Mouse (Mus musculus): ENCODE data around the gene Fam78a.

Fam78a gene

DNA sequence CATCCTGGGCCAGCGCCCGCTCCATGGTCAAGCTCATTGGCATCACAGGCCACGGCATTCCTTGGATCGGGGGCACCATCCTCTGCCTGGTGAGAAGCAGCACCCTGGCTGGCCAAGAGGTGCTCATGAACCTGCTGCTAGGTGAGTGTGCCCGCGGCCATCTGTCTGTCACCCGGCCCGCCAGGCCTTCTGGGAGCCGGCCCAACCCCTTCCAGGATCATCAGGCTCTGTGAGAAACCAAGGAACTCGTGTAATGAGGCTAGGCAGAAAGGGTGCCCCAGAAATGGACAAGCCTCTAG is 11.4 kb upstream of the Fam78a start:
- no peak for DNase-seq

DNA sequence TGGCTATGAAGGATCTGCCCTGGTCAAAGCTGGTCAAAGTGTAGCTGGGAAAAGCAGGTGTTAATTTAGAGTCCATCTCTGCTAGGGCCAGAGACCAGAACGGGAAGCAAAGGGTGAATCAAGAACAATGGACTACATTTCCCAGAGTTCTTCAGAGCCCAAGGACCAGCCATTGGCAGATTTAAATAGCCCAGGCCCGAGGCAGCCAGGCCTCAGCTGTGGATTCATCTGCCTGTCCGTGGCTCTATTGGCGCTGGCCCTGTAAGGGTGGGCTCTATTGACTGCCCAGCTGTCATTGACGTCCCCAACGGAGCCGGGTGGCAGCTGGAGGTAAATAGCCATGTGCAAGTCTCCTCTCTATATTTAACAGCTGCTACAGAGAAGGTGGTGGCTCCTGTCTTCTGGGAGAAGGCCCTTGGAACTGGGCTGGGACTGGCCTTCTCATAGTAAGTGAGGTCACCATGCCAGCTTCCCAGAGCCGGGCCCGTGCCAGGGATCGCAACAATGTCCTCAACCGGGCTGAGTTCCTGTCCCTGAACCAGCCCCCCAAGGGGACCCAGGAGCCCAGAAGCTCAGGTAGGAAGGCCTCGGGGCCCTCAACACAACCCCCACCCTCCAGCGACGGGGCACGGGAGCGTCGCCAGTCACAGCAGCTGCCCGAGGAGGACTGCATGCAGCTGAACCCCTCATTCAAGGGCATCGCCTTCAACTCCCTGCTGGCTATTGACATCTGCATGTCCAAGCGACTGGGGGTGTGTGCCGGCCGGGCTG is 10.9 kb upstream of the Fam78a start, which contains the start of gene Plpp7:
Plpp7 (plus strand) TSS at position 178 of the 771 bp plus-strand sequence.
- DNase-seq: peak; percentile 32 to 51

DNA sequence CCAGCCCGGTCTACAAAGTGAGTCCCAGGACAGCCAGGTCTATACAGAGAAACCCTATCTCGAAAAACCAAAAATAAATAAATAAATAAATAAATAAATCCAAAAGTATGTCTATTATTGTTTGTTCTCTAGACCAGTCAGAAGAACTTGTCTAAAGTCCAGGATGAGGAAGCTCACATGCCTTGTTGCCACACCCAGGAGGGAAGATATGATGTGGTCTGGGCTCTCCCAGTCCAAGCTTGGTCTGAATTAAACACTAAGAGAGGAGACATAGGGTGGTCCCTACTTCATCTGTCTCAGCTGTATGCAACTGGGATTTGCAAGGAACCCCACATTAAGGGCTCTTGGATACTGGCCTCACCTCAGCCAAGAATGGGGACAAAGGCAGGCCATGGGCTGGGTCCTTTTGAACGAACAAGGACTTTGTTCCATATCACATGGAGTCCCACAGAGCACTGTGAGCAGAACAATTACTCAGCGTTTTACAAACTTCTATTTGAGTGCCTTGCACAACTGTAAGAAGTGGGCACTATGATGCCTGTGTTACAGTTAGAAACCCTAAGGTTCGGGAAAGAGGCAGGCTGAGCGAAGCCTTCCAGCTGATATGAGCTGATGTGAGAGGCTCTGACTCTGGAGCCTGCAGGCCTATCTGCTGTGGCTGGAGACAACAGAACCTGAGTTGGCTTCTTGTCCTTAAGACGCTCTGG is 9.5 kb upstream of the Fam78a start:
- no peak for DNase-seq

DNA sequence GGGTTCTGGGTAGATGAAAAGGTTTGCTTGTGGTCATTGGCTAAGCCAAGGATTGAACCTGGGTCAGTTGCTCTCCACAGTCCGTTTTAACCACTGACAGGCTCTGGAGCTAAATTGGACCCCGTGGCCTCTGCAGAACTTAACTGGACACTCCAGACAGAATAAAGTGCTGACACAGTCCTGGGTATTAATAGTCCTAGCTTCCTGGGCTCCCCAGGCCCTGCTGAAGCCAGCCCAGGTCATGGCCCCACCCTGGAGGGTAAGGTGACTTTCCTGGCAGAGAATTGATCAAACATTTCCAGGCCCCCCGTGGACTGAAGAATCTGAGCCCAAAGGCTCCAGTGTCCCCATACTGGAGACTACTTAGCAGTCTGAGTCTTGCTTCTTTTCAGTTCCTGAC is 7.3 kb upstream of the Fam78a start:
- DNase-seq: no peak

DNA sequence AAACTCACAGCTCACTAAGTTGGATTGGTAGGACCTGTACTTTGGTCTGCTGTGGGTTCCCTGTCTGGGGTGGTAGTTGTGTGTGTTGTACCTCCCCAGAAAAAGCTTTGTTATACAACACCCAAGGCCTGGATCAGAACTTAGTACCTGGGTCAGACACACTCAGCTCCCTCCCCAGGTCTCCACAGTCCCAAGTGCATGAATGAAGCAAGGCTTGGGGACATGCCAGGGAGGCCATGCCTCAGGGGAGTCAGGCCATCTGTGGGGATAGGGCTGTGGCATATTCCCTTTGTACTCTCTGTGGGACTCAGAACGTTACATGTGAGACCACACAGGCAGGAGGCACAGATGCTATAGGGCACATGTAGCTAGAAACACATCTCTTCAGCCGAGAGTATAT is 5.5 kb upstream of the Fam78a start:
- DNase-seq: no peak

DNA sequence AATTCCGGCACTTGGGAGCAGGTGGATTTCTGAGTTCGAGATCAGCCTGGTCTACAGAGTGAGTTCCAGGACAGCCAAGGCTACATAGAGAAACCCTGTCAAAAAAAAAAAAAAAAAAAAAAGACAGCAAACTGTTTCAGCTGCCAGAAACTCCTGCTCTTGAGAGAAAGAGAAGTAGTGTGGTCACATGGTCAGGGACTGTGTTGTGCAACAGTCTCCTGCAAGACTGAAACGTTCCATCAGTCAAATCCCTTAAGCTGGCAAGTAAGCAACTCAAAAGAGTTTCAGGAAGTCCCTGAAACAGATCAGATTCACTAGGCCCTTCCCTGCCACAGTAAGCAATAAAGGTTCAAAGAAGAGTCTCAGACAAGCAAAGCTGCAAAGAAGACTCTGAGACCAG is 4.9 kb upstream of the Fam78a start:
- peak; percentile 45 to 51 for DNase-seq

DNA sequence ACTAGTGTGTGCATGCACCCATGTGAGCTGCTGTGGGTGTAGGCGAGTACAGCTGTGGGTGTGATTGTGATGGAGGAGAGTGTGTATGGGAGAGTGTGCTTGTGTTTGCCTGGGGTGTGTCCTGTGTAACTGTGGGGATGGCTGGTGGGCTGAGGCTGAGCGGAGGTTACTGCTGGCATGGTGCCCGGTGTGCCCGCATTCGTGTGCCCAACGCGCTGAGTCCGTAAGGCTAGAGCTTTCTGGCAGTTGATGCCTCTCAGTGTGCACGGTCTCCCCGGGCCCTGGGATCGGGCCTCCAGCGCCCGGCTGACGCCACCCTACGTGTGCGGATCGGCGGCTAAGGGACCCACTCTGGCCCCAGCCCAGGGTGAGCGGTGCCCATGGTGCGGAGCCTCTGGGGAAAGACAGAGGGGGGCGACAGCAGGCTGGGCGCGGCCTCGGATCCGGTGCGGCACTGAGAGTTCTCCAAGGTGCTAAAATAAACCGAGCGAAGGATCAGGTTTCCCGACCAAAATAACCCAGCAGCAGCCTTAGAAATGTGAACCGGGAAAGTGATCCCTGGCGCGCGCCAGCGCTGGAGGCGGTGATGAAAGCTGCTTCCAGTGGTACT is 3.8 kb upstream of the Fam78a start:
- DNase-seq: peak in 1 of 2 experiments; percentile 22

DNA sequence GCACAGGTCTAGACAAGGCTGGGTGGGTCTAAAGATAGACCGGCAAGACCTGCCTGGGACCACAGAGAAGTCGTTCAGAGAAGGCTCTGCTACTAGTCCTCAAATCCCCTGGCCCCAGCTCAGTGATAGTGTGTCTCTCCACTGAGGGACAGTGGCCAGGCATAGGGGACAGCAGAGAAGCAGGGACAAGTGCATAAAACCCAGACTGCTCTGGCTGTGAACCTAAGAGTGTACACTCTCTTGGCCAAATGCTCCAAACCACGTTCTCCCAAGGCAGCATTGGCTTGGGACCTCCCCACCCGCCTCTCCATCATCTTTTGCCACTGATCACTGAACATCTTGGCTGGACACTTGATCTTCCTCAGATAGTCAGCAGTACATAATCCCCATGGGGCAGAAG is 2.9 kb upstream of the Fam78a start:
- no peak for DNase-seq

DNA sequence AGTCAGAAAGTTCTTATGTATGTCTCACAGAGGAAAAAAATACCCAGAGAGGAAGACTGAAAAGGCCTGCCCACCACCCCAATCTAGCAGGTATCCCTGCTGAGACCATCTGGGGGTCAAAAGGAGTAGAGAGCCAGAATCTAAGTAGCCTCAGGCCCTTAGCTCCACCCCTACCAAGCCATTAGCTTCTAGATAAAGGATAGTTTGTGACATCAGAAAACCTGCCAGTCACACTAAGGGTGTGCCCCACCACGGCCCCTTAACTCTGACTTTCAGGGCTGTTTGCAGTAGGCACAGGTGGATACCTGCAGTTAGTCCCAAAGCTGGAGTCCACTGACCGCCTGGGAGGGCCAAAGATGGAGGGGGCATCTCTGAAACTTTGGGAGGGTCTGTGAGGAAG is 574 bp upstream of the Fam78a start:
- no peak for DNase-seq

DNA sequence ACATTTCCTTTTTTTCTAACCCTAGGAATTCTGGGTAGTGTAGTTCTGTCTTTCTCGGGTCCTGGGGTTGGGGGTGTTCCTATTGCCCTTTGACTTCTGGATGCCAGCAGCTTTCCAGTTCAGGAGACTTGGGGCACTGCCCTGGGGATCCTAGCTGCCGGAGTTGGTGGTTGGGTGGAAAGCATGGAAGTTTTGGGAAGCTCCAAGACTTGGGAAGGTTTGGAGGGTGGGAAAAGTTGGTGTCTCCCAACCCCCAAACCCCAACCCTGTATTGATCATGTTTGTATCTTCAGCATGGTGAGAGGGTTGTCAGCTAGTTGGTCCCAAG is 179 bp upstream of the Fam78a start:
- no peak for DNase-seq

DNA sequence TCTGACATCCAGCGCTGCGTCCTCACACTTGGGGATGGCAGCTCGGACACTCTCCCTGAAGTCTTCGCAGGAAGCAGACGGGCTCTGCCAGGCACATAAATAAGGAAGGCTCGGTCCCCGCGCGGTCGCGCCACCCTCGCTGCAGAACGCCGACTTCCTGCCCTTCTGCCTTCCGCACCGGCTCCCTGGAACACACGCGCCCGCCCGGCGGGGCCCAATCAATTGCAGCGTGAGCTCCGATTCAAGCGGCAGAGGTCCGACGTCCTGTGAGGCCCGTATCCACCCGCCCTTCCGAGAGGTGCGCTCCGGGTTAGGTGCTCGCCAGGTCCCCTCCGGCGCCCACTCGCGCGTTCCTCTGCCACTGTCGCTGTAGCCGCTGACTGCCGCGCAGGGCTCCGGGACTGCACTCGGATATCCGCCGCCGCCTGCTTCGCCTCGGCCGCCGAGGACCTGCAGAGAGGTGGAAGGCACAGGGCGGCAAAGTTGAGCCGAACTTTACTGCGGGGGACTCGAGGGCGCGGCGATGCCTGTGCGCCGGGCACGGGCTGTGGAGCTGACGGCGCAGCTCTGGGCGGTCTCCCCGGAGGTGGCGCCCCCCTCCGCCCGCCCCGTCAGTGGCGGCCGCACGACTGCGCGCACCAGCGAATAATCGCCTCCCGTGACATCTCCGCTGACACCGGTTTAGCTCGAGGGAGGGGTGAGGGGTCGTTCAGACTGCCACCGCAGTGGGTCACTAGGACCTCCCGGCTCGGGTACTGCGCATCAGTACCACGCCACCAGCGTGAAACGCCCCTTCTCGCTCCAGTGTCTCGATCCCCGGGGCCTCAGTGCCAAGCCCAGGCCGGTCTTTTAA is 1.3 kb downstream of the Fam78a start:
- peak; percentile 50 to 62 for DNase-seq

DNA sequence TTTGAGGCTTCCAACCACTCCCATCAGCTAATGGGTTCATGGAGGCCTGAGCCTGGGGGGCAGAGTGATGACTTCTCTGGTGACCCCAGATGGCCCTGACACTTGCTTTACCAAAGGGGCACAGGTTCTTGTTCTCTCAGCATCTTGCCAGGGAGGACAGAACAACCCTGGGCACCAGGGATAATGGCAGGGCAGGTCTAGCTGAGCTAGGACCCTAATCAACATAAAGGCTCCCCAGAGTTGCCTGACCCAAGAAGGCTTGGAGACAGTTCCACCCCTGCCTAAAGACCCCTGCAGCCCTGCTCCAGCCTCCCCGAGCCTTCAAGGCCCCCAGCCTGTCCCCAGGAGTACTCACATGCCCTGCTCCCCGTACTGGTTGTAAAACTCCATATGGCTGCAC is 2.4 kb downstream of the Fam78a start:
- no peak for DNase-seq

DNA sequence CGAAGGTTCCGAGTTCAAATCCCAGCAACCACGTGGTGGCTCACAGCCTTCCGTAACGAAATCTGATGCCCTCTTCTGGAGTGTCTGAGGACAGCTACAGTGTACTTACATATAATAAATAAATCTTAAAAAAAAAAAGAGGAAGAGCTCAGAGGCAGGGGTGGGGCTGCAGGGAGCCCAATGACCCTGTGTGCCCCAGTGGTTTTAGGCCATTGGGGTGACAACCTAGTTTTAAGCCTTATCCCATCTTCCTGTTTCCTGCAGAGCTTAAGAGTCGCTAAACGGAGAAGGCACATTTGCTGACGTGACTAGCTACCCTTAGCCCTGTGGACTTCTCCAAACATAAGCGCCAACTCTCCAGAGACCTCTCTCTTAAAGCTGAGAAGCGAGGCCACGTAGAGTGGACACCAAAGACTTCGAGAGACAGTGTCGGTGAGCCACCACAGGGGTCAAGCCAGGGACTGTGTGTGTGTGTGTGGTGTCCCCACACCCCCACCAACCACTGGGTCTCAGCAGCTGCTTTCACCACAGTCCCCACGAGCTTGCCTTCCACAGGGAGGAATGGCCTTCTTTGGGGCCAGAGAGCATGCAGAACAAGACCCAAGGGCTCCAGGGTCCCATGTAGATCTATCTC is 3.2 kb downstream of the Fam78a start:
- no peak for DNase-seq

DNA sequence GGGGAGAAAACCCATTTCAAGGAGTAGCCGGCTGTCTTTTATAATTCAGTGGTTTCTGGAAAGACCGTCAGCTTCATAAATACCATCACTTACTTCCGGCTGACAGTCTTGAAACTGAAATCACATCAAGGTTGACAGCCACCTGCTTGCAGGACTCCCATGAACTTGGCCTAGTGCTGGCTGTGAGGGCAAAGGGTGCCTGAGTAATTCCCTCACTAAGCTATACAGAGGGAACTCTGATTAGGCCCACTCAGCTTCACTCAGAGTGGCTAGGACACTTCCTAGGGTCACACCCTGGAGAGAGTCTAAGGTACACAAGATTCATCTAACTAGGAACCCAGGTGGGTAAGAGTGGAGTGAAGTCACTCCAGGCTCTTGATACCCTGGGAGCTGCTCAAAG is 4.0 kb downstream of the Fam78a start:
- DNase-seq: no peak

DNA sequence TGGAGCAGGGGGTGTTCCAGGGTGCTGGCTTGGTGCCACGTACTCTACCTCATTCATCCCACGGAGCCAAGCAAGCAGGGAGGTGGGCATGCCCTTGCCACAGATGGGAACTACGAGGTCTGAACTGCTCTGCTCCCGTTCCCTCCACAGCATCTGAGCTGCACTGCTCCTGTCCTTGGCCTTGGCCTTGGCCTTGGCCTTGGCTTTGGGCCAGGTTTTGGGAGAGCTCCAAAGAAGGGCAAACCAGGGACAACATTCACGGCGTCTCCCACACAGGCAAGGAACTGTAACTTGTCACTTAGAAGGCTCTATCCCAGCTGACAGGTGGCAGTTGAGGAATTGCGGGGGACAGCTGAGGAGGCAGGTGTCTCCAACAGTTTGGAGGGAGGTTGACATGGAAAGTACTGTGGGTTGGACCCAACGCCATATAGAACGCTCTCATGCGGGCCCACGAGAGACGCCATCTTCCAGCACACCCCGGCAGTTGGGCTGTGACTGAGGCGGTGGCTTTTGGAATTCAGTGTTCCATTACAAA is 5.4 kb downstream of the Fam78a start:
- no peak for DNase-seq

DNA sequence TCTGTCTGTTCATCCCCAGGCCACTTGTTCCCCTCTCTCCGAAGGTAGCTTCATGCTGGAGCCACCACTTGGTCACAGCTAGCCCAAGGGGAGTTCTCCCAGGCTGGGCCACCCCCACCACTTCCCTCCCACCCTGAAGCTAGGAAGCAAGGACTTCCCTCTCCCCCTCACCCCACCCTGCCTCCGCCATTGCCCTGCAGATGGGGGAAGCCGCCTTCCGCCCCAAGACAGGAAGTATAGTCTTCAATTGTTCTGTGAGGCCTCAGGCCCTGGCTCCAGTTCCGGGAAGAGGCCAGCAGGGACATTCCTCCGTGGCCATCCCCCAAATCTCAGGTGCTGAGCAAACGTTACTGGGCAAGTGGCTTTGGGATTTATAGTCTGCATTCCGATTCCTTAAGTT is 6.1 kb downstream of the Fam78a start:
- peak; percentile 46 to 65 for DNase-seq

DNA sequence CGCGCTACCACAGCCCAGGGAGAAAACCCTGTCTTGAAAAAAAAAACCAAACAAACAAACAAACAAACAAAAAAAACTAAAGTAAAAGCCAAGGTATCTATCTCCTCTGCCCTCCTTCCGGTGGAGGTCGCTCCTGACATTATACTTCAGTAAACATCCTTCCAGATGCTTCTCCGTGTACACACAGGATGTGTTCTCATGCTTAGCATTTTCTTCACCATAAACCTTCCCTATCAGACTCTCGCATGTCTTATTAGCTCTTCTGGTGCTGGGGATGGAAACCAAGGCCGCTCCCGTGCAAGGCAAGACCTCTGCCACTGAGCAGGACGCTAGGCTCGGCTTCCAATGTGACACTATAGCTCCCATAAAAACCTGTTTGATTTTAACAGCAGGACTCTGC is 6.9 kb downstream of the Fam78a start:
- DNase-seq: no peak

DNA sequence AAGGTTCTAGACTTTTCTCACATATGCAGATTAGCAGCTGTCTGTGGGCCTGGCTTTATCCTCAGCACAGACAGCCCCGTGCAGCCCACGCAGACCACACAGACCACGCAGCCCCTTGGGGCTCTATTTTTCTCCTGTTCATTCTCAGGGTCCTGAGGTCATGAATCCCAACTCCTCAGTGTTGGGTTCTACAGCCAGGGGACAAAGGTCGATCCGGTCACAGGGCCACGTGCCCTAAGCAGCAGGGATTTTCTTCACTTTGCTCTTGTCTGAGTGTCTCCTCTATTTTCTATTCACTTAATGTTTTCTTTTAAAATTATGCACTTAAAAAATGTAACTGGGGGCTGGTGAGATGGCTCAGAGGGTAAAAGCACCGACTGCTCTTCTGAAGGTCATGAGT is 9.3 kb downstream of the Fam78a start:
- DNase-seq: no peak

DNA sequence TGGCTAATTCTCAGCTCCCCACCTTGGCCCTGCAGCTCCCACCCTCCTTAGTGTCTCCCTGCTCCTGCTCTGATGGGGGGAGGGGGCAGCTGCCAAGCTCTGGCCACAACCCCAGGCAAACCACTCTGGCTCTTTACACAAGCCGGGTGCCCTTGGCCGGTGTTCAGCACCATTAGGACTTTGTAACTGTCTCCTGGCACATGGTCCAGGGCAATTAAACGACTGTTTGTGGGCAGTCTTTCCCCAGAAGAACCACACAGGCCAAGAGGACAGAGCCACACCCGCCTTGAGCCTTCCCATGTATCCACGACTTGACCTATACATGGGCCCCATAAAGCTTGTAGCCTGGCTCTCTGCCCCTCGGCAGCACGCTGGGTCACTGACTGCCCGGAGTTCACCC is 10.3 kb downstream of the Fam78a start:
- no peak for DNase-seq

DNA sequence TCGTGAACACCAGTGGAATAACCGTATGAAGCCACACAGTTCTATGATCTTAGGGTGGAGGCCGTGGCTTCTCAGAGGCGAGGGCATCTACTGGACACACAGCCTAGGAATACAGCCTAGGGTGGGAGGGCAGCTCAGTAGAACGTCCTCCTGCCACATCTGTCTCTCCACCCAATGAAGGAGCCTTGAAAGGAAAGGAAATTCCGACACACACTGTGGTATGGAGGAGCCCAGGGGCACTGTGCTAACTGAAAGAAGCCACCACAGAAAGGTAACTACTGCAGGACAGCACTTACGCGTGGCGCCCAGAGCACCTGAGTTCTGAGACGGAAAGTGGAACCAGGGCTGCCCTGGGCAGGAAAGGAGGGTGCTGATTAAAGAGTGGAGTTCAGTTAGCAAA is 13.9 kb downstream of the Fam78a start:
- no peak for DNase-seq

DNA sequence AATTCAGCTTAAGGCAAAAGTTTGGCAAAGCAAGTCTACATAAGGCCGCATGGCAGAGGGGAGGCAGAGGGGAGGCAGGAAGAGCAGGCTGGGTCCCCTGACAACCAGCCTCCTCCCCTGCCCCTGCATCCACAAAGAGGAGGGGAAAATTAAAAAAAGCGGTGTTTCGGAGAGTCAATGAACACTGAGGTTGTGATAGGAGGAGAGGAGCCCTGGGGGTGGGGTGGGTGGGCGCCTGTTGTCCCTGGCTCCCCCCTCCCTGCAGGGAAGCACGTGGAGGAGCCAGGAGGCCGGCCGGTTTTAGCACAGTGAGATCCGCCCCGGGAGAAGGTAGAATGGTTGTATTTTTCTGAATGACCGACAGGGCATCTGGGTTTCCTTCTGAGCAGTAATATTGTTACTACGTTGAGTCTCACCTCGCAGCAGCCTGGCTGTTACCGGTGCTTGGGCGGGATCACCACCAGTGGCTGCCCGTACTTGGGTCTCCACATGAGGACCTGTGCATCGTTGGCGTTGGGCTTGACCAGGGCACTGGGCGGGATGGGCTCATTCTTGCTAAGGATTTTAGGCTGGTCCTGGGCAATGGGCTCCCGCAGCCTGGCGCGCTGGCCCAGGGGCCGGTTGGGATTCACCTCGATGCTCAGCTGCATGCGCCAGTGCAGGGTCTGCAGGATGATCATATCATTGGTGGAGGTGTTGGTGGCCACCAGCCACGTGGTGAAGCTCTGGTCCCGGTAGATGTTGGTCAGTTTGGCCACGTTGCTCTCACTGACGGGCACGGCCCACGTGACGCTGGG is 15.6 kb downstream of the Fam78a start:
- no peak for DNase-seq

DNA sequence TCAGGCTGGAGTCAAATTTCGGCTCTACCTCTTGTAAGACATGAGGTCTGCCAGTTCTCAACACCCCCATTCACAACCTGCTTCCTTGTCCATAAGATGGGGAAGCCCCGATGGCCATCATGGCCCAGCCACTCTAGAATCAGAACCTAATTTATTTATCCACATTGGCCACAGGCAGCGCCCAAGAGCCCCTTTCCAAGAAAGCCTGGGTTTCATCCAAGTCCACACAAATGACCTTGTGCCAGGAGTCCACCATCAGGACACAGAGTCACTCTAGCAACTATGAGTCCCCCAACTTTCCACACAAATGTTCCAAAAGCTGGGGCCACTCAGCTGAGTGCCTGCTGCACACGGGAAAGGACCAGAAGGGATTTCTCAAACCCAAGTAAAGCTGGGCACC is 18.7 kb downstream of the Fam78a start:
- no peak for DNase-seq
